Mouse (Mus musculus) forelimb bud, embryonic 11.5 days (tissue): Measurements from ENCODE around the gene Pex11g.

Experiments
- DNase-seq: peaks from one replicate; pipeline ENCODE4 v3.0.0-alpha.2; 2012; ENCODE audit warnings: low read depth, low spot score

Gene Pex11g

GRCm38 (mm10) chr8:3467006-3467885 is at the start of gene Pex11g:
Gene Pex11g (minus strand): TSS chr8:3467680.
- DNase-seq: peak; percentile 99

- DNase-seq: no peak
Observed at GRCm38 (mm10) chr8:3517117-3517495, 49.6 kb upstream of the Pex11g start.

GRCm38 (mm10) chr8:3516450-3517116 is 49.1 kb upstream of the Pex11g start:
- DNase-seq: peak; percentile 95

- peak; percentile 43 for DNase-seq
Observed at GRCm38 (mm10) chr8:3515771-3516417, 48.4 kb upstream of the Pex11g start.

- DNase-seq: peak; percentile 83
Observed at GRCm38 (mm10) chr8:3515260-3515671, 47.8 kb upstream of the Pex11g start, which contains the start of gene Pnpla6. Gene Pnpla6 (plus strand): TSS chr8:3515384.

- DNase-seq: no peak
Observed at GRCm38 (mm10) chr8:3514681-3515247, 47.3 kb upstream of the Pex11g start.

- no peak for DNase-seq
Observed at GRCm38 (mm10) chr8:3507979-3508754, 40.7 kb upstream of the Pex11g start.

GRCm38 (mm10) chr8:3502217-3502616 is 34.7 kb upstream of the Pex11g start:
- no peak for DNase-seq

GRCm38 (mm10) chr8:3500235-3501090 is 33.0 kb upstream of the Pex11g start, which contains the start of gene Mcoln1:
Gene Mcoln1 (plus strand): TSS chr8:3500457.
- DNase-seq: peak; percentile 98

- DNase-seq: no peak
Observed at GRCm38 (mm10) chr8:3499751-3500150, 32.3 kb upstream of the Pex11g start.

- no peak for DNase-seq
Observed at GRCm38 (mm10) chr8:3498583-3498982, 31.1 kb upstream of the Pex11g start.

GRCm38 (mm10) chr8:3496428-3496748 is 28.9 kb upstream of the Pex11g start:
- no peak for DNase-seq

GRCm38 (mm10) chr8:3495578-3496427 is 28.3 kb upstream of the Pex11g start:
- DNase-seq: no peak

- DNase-seq: no peak
Observed at GRCm38 (mm10) chr8:3493845-3494208, 26.3 kb upstream of the Pex11g start.

GRCm38 (mm10) chr8:3492901-3493844 is 25.7 kb upstream of the Pex11g start, which contains the start of gene Zfp358:
Gene Zfp358 (plus strand): TSS chr8:3493138.
- peak; percentile 75 for DNase-seq

- DNase-seq: no peak
Observed at GRCm38 (mm10) chr8:3485192-3485591, 17.7 kb upstream of the Pex11g start.

GRCm38 (mm10) chr8:3483546-3483945 is 16.1 kb upstream of the Pex11g start:
- no peak for DNase-seq

- no peak for DNase-seq
Observed at GRCm38 (mm10) chr8:3482240-3482740, 14.8 kb upstream of the Pex11g start.
